Mouse (Mus musculus): ENCODE data around the gene Zscan10. TPM values are rescaled to one million over a fixed set of nuclear protein-coding genes. Genes with fewer than 3 reads are reported as not detected.
A peak's percentile ranks its signal among the peaks of the same experiment; 100 is the strongest.

The Zscan10 gene
- total and polyA plus RNA-seq, 2 experiments from 2014 or later = not detected

GRCm38 (mm10) chr17:23658450-23658849, 57.8 kb downstream of the Zscan10 start:
- peaks cover 32% of the 10 kb centered on the region for H3K27me3 ChIP-seq (ENCODE audit: insufficient read depth, low read length)
- no peaks in the 10 kb centered on the region for H3K36me3 ChIP-seq (ENCODE audit: insufficient read depth, low read length)
- H3K4me3 ChIP-seq (ENCODE audit: low read depth, low read length) = no peak overlapping the region
- no peaks in the 10 kb centered on the region for H3K9me3 ChIP-seq (ENCODE audit: low read length)
- WGBS = 87% methylated on average over 3 of the region's 3 CpGs
- TF ChIP-seq CTCF (IDR thresholded peaks at IDR 0.05) = no peak
- no peaks in the 10 kb centered on the region for H3K4me1 ChIP-seq (ENCODE audit: insufficient read depth, low read length)
- H3K4me2 ChIP-seq (ENCODE audit: low read depth, low read length, poor library complexity, severe bottlenecking) = no peak overlapping the region
- DNase-seq (ENCODE audit: low spot score) (no peak), ATAC-seq (ENCODE audit: low FRiP score) (no peak)
- no peak overlapping the region for H3K9ac ChIP-seq (replicated peaks; ENCODE audit: low read length, poor library complexity, severe bottlenecking)
- no peak overlapping the region for H3K27ac ChIP-seq (ENCODE audit: low read depth, low read length)

- Histone ChIP-seq H3K9ac (replicated peaks; ENCODE audit: low read length, poor library complexity, severe bottlenecking) (no peak within 1 kb of the TSS), H3K4me1 (ENCODE audit: insufficient read depth, low read length) (no peaks in the 10 kb centered on the region), H3K4me2 (ENCODE audit: low read depth, low read length, poor library complexity, severe bottlenecking) (peak within 1 kb of the TSS; percentile 18), H3K9me3 (ENCODE audit: low read length) (no peaks in the 10 kb centered on the region), H3K4me3 (ENCODE audit: low read depth, low read length) (peak within 1 kb of the TSS; percentile 10; the same call in 1 of the 2 replicates), H3K27ac (ENCODE audit: low read depth, low read length) (no peak within 1 kb of the TSS), H3K36me3 (ENCODE audit: insufficient read depth, low read length) (no peaks in the 10 kb centered on the region), H3K27me3 (ENCODE audit: insufficient read depth, low read length) (peaks cover 32% of the 10 kb centered on the region)
- WGBS = 7% methylated on average over 27 of the region's 27 CpGs
- DNase-seq (ENCODE audit: low spot score) = no peak
- peak; percentile 64 for TF ChIP-seq CTCF (IDR thresholded peaks at IDR 0.05)
- ATAC-seq (ENCODE audit: low FRiP score) = no peak
Measured at GRCm38 (mm10) chr17:23660117-23660875, 59.6 kb downstream of the Zscan10 start, which contains the start of gene Bicdl2. Bicdl2 (plus strand) TSS chr17:23660506.

Other genes with a start within 250 kb of the Zscan10 start
- gene Vmn2r116, start 216.3 kb upstream of the Zscan10 start, total RNA-seq (2014; rRNA removed) = not detected in 2 replicates
- gene Vmn2r116, start 216.3 kb upstream of the Zscan10 start, polyA plus RNA-seq (2015; fragmentation: Nextera tagmentation; extraction: Ambion mirVana) = not detected in 2 replicates
- gene Vmn2r117, start 121.2 kb upstream of the Zscan10 start, total RNA-seq (2014; rRNA removed) = not detected in 2 replicates
- not detected in 2 replicates for gene Vmn2r117, start 121.2 kb upstream of the Zscan10 start, polyA plus RNA-seq (2015; fragmentation: Nextera tagmentation; extraction: Ambion mirVana)
- gene Zfp213, start 36.6 kb upstream of the Zscan10 start, total RNA-seq (2014; rRNA removed) = 16.9 and 21.7 TPM in 2 replicates
- gene Zfp213, start 36.6 kb upstream of the Zscan10 start, polyA plus RNA-seq (2015; fragmentation: Nextera tagmentation; extraction: Ambion mirVana) = 10.0 and 10.7 TPM in 2 replicates
- gene Zfp13, start 1.4 kb upstream of the Zscan10 start, total RNA-seq (2014; rRNA removed) = 36.2 and 48.2 TPM in 2 replicates
- 23.3 and 26.3 TPM in 2 replicates for gene Zfp13, start 1.4 kb upstream of the Zscan10 start, polyA plus RNA-seq (2015; fragmentation: Nextera tagmentation; extraction: Ambion mirVana)
- 0.33 and 0.66 TPM in 2 replicates for gene Mmp25, start 44.4 kb downstream of the Zscan10 start, total RNA-seq (2014; rRNA removed)
- gene Mmp25, start 44.4 kb downstream of the Zscan10 start, polyA plus RNA-seq (2015; fragmentation: Nextera tagmentation; extraction: Ambion mirVana) = 0.98 and 1.0 TPM in 2 replicates
- not detected in 2 replicates for gene Bicdl2, start 59.6 kb downstream of the Zscan10 start, total RNA-seq (2014; rRNA removed)
- gene Bicdl2, start 59.6 kb downstream of the Zscan10 start, polyA plus RNA-seq (2015; fragmentation: Nextera tagmentation; extraction: Ambion mirVana) = 0.10 TPM in 1 of 2 replicates, not detected in the other
- gene Hcfc1r1, start 72.7 kb downstream of the Zscan10 start, total RNA-seq (2014; rRNA removed) = 87.3 and 194 TPM in 2 replicates
- gene Hcfc1r1, start 72.7 kb downstream of the Zscan10 start, polyA plus RNA-seq (2015; fragmentation: Nextera tagmentation; extraction: Ambion mirVana) = 210 and 212 TPM in 2 replicates
- 16.7 and 21.5 TPM in 2 replicates for gene Thoc6, start 73.0 kb downstream of the Zscan10 start, total RNA-seq (2014; rRNA removed)
- gene Thoc6, start 73.0 kb downstream of the Zscan10 start, polyA plus RNA-seq (2015; fragmentation: Nextera tagmentation; extraction: Ambion mirVana) = 21.1 and 23.2 TPM in 2 replicates
- gene Tnfrsf12a, start 76.6 kb downstream of the Zscan10 start, total RNA-seq (2014; rRNA removed) = 3.9 and 4.2 TPM in 2 replicates
- gene Tnfrsf12a, start 76.6 kb downstream of the Zscan10 start, polyA plus RNA-seq (2015; fragmentation: Nextera tagmentation; extraction: Ambion mirVana) = 3.3 TPM in 2 replicates
- 0.60 and 0.99 TPM in 2 replicates for gene Cldn6, start 78.4 kb downstream of the Zscan10 start, total RNA-seq (2014; rRNA removed)
- 0.31 and 0.56 TPM in 2 replicates for gene Cldn6, start 78.4 kb downstream of the Zscan10 start, polyA plus RNA-seq (2015; fragmentation: Nextera tagmentation; extraction: Ambion mirVana)
- 0.19 and 0.55 TPM in 2 replicates for gene Cldn9, start 83.2 kb downstream of the Zscan10 start, total RNA-seq (2014; rRNA removed)
- 0.25 TPM in 1 of 2 replicates, not detected in the other for gene Cldn9, start 83.2 kb downstream of the Zscan10 start, polyA plus RNA-seq (2015; fragmentation: Nextera tagmentation; extraction: Ambion mirVana)
- gene 1520401A03Rik, start 121.9 kb downstream of the Zscan10 start, total RNA-seq (2014; rRNA removed) = 0.19 TPM in 1 of 2 replicates, not detected in the other
- gene 1520401A03Rik, start 121.9 kb downstream of the Zscan10 start, polyA plus RNA-seq (2015; fragmentation: Nextera tagmentation; extraction: Ambion mirVana) = 0.15 TPM in 1 of 2 replicates, not detected in the other
- 18.3 and 18.4 TPM in 2 replicates for gene Pkmyt1, start 125.5 kb downstream of the Zscan10 start, total RNA-seq (2014; rRNA removed)
- gene Pkmyt1, start 125.5 kb downstream of the Zscan10 start, polyA plus RNA-seq (2015; fragmentation: Nextera tagmentation; extraction: Ambion mirVana) = 18.0 and 18.3 TPM in 2 replicates
- gene Paqr4, start 140.0 kb downstream of the Zscan10 start, total RNA-seq (2014; rRNA removed) = 83.6 and 103 TPM in 2 replicates
- 66.0 and 73.8 TPM in 2 replicates for gene Paqr4, start 140.0 kb downstream of the Zscan10 start, polyA plus RNA-seq (2015; fragmentation: Nextera tagmentation; extraction: Ambion mirVana)
- gene Kremen2, start 145.0 kb downstream of the Zscan10 start, total RNA-seq (2014; rRNA removed) = 0.38 and 2.5 TPM in 2 replicates
- gene Kremen2, start 145.0 kb downstream of the Zscan10 start, polyA plus RNA-seq (2015; fragmentation: Nextera tagmentation; extraction: Ambion mirVana) = 1.3 TPM in 2 replicates
- gene Flywch1, start 170.7 kb downstream of the Zscan10 start, total RNA-seq (2014; rRNA removed) = 248 and 253 TPM in 2 replicates
- 188 TPM in 2 replicates for gene Flywch1, start 170.7 kb downstream of the Zscan10 start, polyA plus RNA-seq (2015; fragmentation: Nextera tagmentation; extraction: Ambion mirVana)
- 94.8 and 96.5 TPM in 2 replicates for gene Flywch2, start 185.2 kb downstream of the Zscan10 start, total RNA-seq (2014; rRNA removed)
- gene Flywch2, start 185.2 kb downstream of the Zscan10 start, polyA plus RNA-seq (2015; fragmentation: Nextera tagmentation; extraction: Ambion mirVana) = 128 and 133 TPM in 2 replicates
- gene Srrm2, start 189.7 kb downstream of the Zscan10 start, total RNA-seq (2014; rRNA removed) = 162 and 196 TPM in 2 replicates
- 351 and 443 TPM in 2 replicates for gene Srrm2, start 189.7 kb downstream of the Zscan10 start, polyA plus RNA-seq (2015; fragmentation: Nextera tagmentation; extraction: Ambion mirVana)
- gene Elob, start 228.3 kb downstream of the Zscan10 start, total RNA-seq (2014; rRNA removed) = 1,027 and 1,129 TPM in 2 replicates
- gene Elob, start 228.3 kb downstream of the Zscan10 start, polyA plus RNA-seq (2015; fragmentation: Nextera tagmentation; extraction: Ambion mirVana) = 1,525 and 1,526 TPM in 2 replicates
- gene Prss33, start 235.2 kb downstream of the Zscan10 start, total RNA-seq (2014; rRNA removed) = not detected in 2 replicates
- gene Prss33, start 235.2 kb downstream of the Zscan10 start, polyA plus RNA-seq (2015; fragmentation: Nextera tagmentation; extraction: Ambion mirVana) = 0.17 TPM in 1 of 2 replicates, not detected in the other
- not detected in 2 replicates for gene Prss32, start 243.0 kb downstream of the Zscan10 start, total RNA-seq (2014; rRNA removed)
- gene Prss32, start 243.0 kb downstream of the Zscan10 start, polyA plus RNA-seq (2015; fragmentation: Nextera tagmentation; extraction: Ambion mirVana) = 0.23 and 0.60 TPM in 2 replicates
- gene Prss41, start 243.3 kb downstream of the Zscan10 start, total RNA-seq (2014; rRNA removed) = 0.11 and 1.8 TPM in 2 replicates
- 1.3 and 2.2 TPM in 2 replicates for gene Prss41, start 243.3 kb downstream of the Zscan10 start, polyA plus RNA-seq (2015; fragmentation: Nextera tagmentation; extraction: Ambion mirVana)

Data from midbrain, postnatal 0 days (tissue).